Mouse (Mus musculus) c-Kit-positive CD71-negative TER-119-negative erythroid progenitor cells, embryonic 14.5 days (primary cell): Measurements from ENCODE around the gene Zc3h12c.
"Not testable (repeated sequence)": the region's sequence is repeated elsewhere in the genome, so short reads cannot be mapped to it uniquely, and the experiment has no call there.

Experiments used
- DNase-seq: peaks from one replicate; pipeline ENCODE4 v3.0.0-alpha.2; 2013; ENCODE audit warnings: low read depth

Gene Zc3h12c

GRCm38 (mm10) chr9:52102060-52102844 is 66.1 kb downstream of the Zc3h12c start:
- DNase-seq, result peak; percentile 50

GRCm38 (mm10) chr9:52100426-52100825 is 67.9 kb downstream of the Zc3h12c start:
- DNase-seq, result no peak

DNA sequence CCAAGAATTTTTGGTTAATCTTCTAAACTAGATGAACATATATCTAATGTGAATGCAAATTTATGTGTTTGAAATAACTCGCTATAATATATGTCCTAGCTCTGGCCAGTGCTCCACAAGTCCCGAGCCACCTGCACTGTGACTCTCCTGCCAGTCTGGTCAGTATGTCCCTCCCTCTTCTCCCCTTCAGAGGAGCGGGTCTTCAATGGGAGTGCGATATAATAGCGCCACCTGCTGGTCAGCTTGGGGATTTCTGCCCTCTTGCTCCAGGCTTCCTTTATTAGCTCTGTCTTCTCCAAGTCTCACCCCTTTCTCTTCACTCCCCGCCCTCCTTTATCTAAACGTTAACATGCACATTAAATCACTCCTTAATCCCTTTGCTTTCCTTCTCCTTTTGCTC is 69.8 kb downstream of the Zc3h12c start:
- DNase-seq, result peak; percentile 74

- no peak for DNase-seq
Measured at GRCm38 (mm10) chr9:52097386-52097785, 71.0 kb downstream of the Zc3h12c start.

GRCm38 (mm10) chr9:52095666-52096065 is 72.7 kb downstream of the Zc3h12c start:
- DNase-seq, result no peak

DNA sequence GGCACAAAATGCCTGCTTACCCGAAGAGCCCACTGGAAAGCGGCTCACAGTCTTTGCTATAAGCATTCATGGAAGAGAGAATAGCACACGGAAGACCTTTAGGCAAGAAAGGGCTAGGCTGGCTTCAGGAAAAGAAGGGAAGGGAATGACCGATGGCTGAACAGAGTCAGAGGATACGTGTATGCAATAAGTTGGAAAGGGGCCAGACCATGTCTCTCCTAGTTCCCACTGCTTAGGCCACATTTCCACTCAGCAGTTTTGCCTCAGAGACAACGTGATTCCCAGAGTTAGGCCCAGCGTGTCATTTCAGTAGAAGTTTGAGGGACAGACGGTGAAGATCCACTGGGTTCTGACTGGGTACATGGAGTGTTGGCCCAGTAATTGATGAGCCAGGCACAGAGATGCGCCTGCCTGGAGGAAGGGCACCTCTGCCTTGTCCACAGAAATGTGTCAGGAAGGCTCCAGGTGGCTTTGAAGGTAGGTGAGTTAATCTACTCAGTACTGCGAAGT is 73.8 kb downstream of the Zc3h12c start:
- DNase-seq, result no peak

GRCm38 (mm10) chr9:52094016-52094415 is 74.4 kb downstream of the Zc3h12c start:
- no peak for DNase-seq

GRCm38 (mm10) chr9:52093108-52093507 is 75.3 kb downstream of the Zc3h12c start:
- DNase-seq, result no peak

- no peak for DNase-seq
Measured at GRCm38 (mm10) chr9:52092311-52092710, 76.1 kb downstream of the Zc3h12c start.

GRCm38 (mm10) chr9:52091752-52092151 is 76.6 kb downstream of the Zc3h12c start:
- no peak for DNase-seq

GRCm38 (mm10) chr9:52082414-52082813 is 86.0 kb downstream of the Zc3h12c start:
- DNase-seq, result no peak

- no peak for DNase-seq
Measured at GRCm38 (mm10) chr9:52081979-52082378, 86.4 kb downstream of the Zc3h12c start.

GRCm38 (mm10) chr9:52077692-52078091 is 90.7 kb downstream of the Zc3h12c start:
- no peak for DNase-seq

DNA sequence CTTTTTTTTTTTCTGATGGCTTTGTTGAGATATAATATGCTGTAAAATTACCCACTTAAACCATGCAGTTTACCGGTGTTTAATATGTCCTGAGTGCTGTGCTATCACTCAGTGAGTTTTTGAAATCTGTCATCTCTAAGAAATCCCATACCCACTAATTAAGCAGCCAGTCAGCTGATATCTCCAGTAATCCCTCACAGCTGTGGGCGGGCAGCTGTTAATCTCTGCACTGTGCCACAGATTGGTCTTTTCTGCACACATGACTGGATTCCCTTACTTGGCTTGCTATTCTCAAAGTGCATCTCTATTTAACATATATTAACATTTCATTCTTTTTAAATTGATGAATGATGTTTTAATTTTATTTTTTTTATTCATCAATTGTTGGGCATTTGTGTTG is 92.3 kb downstream of the Zc3h12c start:
- DNase-seq, result no peak

DNA sequence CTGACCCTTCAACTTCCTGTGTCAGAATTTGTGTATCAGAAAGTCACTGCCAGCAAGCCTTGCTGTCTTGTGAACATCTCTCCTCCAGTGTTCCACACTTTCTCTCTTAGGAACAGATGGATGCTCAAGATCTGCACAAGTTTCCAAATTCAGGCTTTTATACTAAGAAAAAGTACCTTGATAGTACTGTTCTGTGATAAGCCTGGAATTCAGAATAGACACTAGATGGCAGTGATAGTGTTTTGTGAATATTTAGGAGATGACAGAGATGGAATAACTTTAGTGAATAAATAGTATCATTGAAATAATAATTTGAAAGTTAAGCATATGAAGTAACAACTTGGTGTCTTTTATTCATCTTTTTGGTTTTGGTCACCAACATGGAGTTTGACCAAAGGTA is 96.2 kb downstream of the Zc3h12c start:
- DNase-seq, result no peak

DNA sequence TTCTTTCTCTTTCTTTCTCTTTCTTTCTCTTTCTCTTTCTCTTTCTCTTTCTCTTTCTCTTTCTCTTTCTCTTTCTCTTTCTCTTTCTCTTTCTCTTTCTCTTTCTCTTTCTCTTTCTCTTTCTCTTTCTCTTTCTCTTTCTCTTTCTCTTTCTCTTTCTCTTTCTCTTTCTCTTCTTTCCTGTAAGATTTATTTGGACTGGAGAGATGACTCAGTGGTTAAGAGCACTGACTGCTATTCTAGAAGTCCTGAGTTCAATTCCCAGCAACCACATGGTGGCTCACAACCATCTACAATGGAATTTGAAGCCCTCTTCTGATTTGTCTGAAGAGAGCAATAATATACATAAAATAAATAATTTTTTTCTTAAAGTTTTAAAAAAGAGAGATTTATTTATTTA is 97.0 kb downstream of the Zc3h12c start:
- DNase-seq, result not testable (repeated sequence)

- no peak for DNase-seq
Measured at GRCm38 (mm10) chr9:52070052-52070451, 98.3 kb downstream of the Zc3h12c start.
